Mouse (Mus musculus) layer of hippocampus, postnatal 14 days (tissue): ENCODE measurements around the gene Fads2. TPM values are rescaled to one million over a fixed set of nuclear protein-coding genes. Genes with fewer than 3 reads are reported as not detected.
A peak's percentile ranks its signal among the peaks of the same experiment; 100 is the strongest.

Experiments used
- DNase-seq, 2 experiments: peaks; one replicate each; pipeline ENCODE4 v3.0.0; 2021 to 2022; ENCODE audit warnings: low spot score in 2 of 2, mixed read lengths in 1 of 2
- total RNA-seq, 2 experiments: library from RNA; stranded (reverse); gene quantifications; 2 replicates each; pipeline ENCODE4 v1.2.3; 2021

The Fads2 gene
- total RNA-seq, 2 experiments from 2014 or later = 230 to 239 TPM

DNA sequence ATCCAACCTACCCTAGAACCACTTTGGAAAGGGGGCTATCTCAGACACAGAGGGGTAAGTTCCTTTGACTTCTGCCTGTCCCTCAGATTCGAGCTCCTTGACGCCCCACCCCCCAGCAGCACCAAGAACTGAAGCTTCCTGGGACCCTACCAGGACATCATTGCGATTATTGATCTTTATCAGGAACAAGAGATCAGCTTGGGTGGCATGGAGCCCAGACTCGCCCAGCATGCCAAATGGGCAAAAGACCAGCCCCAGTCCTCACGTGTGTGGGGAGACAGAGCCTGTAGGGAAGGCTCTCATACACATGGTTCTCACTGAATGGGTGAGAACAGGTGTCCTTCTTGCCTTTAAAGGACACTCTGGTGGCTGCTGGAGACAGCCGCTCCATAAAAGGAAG lies 2.7 kb upstream of the Fads2 start:
- no peak for DNase-seq

- no peak for DNase-seq
Observed at GRCm38 (mm10) chr19:10102054-10102700, 631 bp upstream of the Fads2 start.

GRCm38 (mm10) chr19:10100631-10101071 lies 895 bp downstream of the Fads2 start:
- peak; percentile 81 to 83 for DNase-seq

DNA sequence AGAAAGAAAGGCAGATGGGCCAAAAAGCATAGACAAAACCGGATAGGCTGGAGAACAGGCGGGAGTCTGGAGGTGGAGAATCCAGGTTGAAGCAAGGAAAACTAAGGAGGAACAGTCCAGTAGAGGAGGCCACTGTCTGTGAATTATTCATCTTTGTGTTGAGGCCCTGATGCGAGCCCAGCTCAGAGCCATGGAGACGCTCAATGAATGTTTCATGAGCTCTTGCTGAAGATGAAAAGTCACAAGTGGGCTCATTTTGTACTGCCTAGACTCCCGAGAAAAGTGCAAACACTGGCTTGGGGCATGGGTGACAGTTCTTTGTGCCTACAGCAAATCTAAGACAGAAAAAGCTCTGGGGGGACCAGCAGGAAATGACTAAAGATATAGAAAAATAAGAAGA lies 3.7 kb downstream of the Fads2 start:
- DNase-seq = peak in 1 of 2 experiments; percentile 44

- DNase-seq = no peak
Observed at GRCm38 (mm10) chr19:10096371-10096876, 5.1 kb downstream of the Fads2 start.

DNA sequence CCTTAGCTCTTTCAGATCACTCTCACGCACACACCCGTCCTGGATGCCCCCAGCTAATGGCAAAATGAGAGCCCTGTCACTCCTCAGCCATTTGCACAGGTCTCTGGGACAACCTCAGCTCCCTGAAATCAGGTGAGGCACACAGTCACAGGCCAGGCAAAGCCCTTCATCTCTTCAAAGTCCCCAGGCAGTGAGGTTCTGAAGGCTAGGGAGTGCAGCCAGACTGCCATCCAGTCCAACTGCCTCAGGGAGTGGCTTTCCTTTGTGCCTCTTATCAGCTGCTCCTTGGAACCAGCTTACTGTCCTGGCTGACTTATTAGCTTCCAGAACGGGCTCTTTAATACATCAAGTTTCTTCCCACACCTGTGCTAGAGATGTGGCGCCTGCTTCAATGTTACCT lies 6.9 kb downstream of the Fads2 start:
- DNase-seq = no peak

GRCm38 (mm10) chr19:10093829-10094228 lies 7.7 kb downstream of the Fads2 start:
- DNase-seq = no peak

- no peak for DNase-seq
Observed at GRCm38 (mm10) chr19:10086976-10087375, 14.6 kb downstream of the Fads2 start.

GRCm38 (mm10) chr19:10085454-10085853 lies 16.1 kb downstream of the Fads2 start:
- no peak for DNase-seq

GRCm38 (mm10) chr19:10082105-10082504 lies 19.4 kb downstream of the Fads2 start:
- no peak for DNase-seq

DNA sequence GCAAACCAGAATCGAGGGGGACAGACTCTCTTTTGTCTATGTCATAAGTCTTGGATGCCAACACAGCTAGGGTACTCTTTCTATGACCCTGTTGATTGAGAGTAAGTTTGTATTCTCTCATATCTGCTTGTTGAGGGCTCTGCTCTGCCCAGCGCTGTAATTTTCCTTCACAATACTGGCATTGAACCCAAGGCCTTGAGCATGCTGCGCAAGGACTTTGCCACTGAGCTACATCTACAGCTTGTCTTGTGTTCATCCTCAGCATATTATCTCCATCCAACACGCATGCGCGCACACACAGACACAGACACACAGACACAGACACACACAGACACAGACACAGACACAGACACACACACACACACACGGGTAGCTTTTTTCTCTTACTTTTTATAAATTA lies 21.2 kb downstream of the Fads2 start:
- DNase-seq = no peak

GRCm38 (mm10) chr19:10078392-10078791 lies 23.2 kb downstream of the Fads2 start:
- no peak for DNase-seq

GRCm38 (mm10) chr19:10073145-10073544 lies 28.4 kb downstream of the Fads2 start:
- no peak for DNase-seq

- no peak for DNase-seq
Observed at GRCm38 (mm10) chr19:10071892-10072291, 29.7 kb downstream of the Fads2 start.

DNA sequence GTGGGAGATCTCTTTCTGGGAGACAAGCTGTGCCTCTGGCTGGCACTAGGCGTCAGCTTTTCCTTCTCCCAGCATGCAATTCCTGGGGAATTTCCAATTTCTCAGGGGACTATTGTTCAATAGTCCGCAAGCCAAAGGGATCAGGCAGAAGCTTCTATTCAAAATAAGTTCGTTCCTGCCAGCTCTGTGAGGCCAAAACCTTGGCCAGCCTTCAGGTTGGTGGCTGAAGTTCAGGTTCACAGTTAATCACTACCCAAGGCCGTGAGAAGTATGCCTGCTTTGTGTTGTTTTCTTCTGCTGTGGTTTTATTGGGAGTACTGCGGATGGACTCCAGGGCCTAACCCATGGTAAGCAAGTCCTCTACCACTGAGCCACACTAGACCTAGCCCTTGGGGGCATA lies 30.4 kb downstream of the Fads2 start:
- DNase-seq = peak; percentile 64 to 87

- DNase-seq = peak in 1 of 2 experiments; percentile 48
Observed at GRCm38 (mm10) chr19:10070186-10070980, 31.2 kb downstream of the Fads2 start.

DNA sequence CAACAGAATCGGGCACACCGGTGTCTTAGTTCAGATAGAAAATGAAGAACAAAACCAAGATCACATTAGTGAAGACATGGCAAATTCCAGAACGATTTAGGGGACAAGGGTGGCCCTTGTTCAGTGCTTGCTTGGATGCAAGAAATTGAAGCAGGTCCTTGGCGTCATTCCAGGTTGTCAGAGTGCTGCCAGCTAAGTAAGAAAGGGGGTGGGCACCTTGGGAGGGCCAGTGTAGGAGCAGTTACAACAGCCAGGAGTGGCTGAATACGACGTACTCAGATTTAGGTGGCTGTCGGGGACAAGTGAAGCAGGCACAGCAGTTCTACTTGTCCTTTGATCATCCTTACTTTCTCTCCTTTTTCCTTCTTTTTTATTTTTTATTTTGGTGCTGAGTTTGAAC lies 33.8 kb downstream of the Fads2 start:
- peak in 1 of 2 experiments; percentile 68 for DNase-seq

DNA sequence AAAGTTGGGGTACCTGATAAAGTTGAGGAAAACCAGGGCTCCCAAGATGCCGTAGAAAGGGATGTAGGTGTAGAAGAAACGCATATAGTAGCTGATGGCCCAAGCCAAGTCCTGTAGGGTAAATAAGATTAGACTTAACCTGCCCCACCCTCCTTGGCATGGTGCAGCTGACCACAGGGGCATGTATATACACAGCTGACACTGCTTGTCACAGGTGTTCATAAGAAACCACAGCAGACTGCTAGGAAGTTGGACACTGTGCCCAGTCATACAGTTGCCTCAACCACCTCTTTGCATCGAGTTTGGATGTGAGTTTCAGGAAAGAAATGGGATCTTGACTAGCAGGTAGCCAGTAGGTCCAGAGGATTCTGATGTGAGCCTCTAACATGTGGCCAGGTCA lies 35.0 kb downstream of the Fads2 start:
- DNase-seq = no peak

- DNase-seq = no peak
Observed at GRCm38 (mm10) chr19:10066189-10066500, 35.4 kb downstream of the Fads2 start.

GRCm38 (mm10) chr19:10065465-10066188 lies 35.9 kb downstream of the Fads2 start:
- no peak for DNase-seq

DNA sequence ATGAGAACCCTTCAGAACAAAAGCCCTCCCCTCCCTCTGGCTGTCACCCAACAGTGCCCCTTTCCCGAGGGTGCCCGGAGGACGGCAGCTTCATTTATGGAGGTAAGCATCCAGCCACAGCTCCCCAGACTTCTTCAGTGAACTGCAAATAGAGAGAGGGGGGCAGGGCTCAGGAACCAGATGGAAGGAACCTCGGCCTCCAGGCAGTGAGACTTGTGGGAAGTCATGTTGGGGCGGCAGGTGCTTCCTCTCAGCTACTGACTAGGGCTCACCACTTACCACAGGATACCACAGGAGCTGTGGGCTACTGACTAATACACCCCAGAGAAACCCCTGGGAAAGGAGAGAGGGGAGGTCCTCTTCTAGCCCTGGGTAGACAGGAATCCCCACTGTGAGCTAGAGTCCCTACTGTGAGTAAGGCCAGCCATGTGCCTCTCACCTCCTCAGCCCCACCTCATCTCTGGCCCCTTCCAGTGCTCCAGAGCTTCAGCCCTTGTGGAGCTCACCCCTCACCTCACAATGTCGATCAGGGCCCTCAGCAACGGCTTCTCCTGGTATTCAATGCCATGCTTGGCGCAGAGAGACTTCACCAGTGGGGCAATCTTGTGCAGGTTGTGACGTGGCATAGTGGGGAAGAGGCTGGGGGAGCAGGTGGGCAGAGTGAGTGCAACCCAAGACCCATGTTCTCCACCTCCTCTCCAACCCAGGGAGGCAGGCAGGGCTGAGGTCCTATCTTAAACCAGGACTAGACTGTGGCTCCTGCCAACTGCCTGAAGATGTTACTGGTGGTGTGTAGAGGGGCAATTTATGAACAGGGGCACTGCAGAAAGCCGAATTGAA lies 37.2 kb downstream of the Fads2 start:
- DNase-seq = no peak
